Mouse (Mus musculus) midbrain, embryonic 12.5 days (tissue): Measurements from ENCODE around the gene Mov10. TPM values are rescaled to one million over a fixed set of nuclear protein-coding genes. Genes with fewer than 3 reads are reported as not detected.

ENCODE experiments used
- ATAC-seq: fragments of 200-750 bp; cut with Nextera tagmentation; 2 replicates; pipeline ENCODE4 v1.8.0; 2017; ENCODE audit warnings: low read depth, moderate TSS enrichment, moderate library complexity; ENCODE audit not compliant: low FRiP score
- H3K27ac ChIP-seq: fragments of 300-500 bp; sonication (generic); replicated peaks from 2 replicates; pipeline ENCODE4 v1.5.1; 2016; ENCODE audit warnings: mild to moderate bottlenecking
- H3K27me3 ChIP-seq: fragments of 300-500 bp; sonication (generic); 2 replicates; pipeline ENCODE4 v1.6.1; 2016; ENCODE audit warnings: mild to moderate bottlenecking
- H3K36me3 ChIP-seq: fragments of 300-500 bp; sonication (generic); 2 replicates; pipeline ENCODE4 v1.6.1; 2016
- H3K4me1 ChIP-seq: fragments of 300-500 bp; sonication (generic); 2 replicates; pipeline ENCODE4 v1.6.1; 2016
- H3K4me2 ChIP-seq: fragments of 300-500 bp; sonication (generic); replicated peaks from 2 replicates; pipeline ENCODE4 v1.6.1; 2016; ENCODE audit warnings: mild to moderate bottlenecking, moderate library complexity
- H3K4me3 ChIP-seq: fragments of 300-500 bp; sonication (generic); 2 replicates; pipeline ENCODE4 v1.5.1; 2016; ENCODE audit warnings: mild to moderate bottlenecking
- H3K9ac ChIP-seq: fragments of 300-500 bp; sonication (generic); replicated peaks from 2 replicates; pipeline ENCODE4 v1.6.1; 2016; ENCODE audit warnings: mild to moderate bottlenecking, moderate library complexity
- H3K9me3 ChIP-seq: fragments of 300-500 bp; sonication (generic); 2 replicates; pipeline ENCODE4 v1.6.1; 2016; ENCODE audit warnings: mild to moderate bottlenecking
- WGBS: fragments of 180-500 bp; shearing (Covaris S2); methylation state at CpG from one replicate; pipeline ENCODE4 v1.1.7; 2016; 5-methylcytosine and 5-hydroxymethylcytosine counted together
- polyA plus RNA-seq: library from polyadenylated mRNA; unstranded; fragments of >200 nt; fragmentation: Nextera tagmentation; extraction: Ambion mirVana; gene quantifications from 2 replicates; pipeline ENCODE4 v1.2.1, GENCODE M21; 2016

Mov10 gene
- polyA plus RNA-seq, 1 experiment from 2014 or later, result 14.6 TPM

GRCm38 (mm10) chr3:104801481-104801880 is 16.9 kb downstream of the Mov10 start:
- ATAC-seq, result no peak
- no peaks in the 10 kb centered on the region for H3K4me1 ChIP-seq
- 87% methylated on average over 6 of the region's 6 CpGs for WGBS
- H3K27ac ChIP-seq, result no peak overlapping the region
- no peak overlapping the region for H3K9ac ChIP-seq
- H3K9me3 ChIP-seq, result no peaks in the 10 kb centered on the region
- H3K4me3 ChIP-seq, result no peak overlapping the region
- H3K4me2 ChIP-seq, result no peak overlapping the region
- H3K36me3 ChIP-seq, result no peaks in the 10 kb centered on the region
- no peaks in the 10 kb centered on the region; the same call in 1 of the 2 replicates for H3K27me3 ChIP-seq

- Histone ChIP-seq H3K36me3 (no peaks in the 10 kb centered on the region), H3K4me2 (no peak overlapping the region), H3K9ac (no peak overlapping the region), H3K4me1 (no peaks in the 10 kb centered on the region), H3K9me3 (no peaks in the 10 kb centered on the region), H3K27me3 (no peaks in the 10 kb centered on the region; the same call in 1 of the 2 replicates), H3K27ac (no peak overlapping the region), H3K4me3 (no peak overlapping the region)
- no peak for ATAC-seq
- 93% methylated on average over 11 of the region's 11 CpGs for WGBS
Measured at GRCm38 (mm10) chr3:104800681-104801080, 17.7 kb downstream of the Mov10 start.

DNA sequence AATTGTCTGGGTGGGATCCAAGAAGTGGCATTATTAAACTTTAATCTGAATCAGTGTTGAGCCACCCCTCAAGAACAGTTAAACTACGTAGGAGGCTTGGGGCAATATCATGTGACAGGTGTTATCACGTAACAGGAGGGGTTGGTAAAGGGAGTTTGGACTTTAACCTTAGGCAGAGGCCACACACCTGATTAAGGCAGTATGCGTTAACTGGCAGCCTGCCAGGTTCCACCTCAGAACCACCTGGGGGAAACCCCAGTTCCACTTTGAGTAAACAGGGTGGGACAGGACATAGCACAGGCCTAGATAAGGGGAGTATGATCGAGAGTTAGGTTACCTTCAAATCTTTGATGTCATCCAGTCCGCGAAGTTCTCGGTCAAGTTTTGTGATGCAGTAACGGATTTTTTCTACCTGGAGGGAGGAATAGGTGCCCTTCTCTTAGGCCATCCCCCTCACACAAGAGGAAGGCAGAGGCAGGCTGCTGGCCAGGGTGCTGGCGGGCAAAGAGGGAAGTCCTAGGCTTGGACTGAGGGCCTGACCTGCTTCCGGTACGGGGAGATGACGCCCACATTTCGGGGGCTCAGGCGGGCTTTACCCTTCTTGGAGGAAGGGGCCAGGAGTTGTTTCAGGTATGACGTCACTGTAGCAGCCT is 21.8 kb downstream of the Mov10 start:
- Histone ChIP-seq H3K27me3 (no peaks in the 10 kb centered on the region), H3K9me3 (no peaks in the 10 kb centered on the region), H3K36me3 (no peaks in the 10 kb centered on the region), H3K4me1 (peaks cover 18% of the 10 kb centered on the region), H3K4me3 (no peak overlapping the region), H3K4me2 (no peak overlapping the region), H3K9ac (no peak overlapping the region), H3K27ac (no peak overlapping the region)
- 89% methylated on average over 15 of the region's 15 CpGs for WGBS
- ATAC-seq, result no peak

DNA sequence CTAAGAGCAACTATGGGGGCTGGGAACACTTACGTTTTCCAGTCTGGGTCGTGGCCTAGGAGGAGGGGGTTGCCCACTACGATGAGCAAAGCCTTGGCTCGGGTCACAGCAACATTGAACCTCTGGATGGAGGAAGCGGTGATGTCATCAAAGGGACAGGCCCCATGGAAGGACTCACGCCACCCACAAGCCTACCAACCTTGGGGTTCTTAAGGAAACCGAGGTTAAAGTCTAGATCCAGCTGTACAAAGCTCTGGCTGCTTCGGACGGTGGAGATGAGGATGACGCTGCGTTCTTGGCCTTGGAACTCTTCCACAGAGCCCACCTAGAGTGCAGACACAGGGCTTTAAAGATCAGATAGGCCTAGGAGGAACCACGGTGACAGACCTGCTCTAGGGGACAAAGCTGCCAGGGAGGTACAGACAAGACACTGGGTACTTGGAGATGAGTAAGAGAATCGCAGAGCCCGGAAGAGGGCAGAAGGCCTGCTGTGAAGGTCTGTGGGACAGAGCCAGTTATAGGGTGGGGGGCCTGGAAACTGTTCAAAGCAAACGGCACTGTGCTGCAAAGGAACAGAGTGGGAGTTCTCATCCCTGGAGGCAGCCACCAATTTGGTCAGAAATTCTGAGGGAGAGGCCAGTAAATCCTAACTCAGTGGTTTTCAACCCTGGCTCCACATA is 22.6 kb downstream of the Mov10 start:
- H3K36me3 ChIP-seq, result no peaks in the 10 kb centered on the region
- peaks cover 24% of the 10 kb centered on the region for H3K4me1 ChIP-seq
- H3K9me3 ChIP-seq, result no peaks in the 10 kb centered on the region
- H3K27me3 ChIP-seq, result 0 out of 2 replicates have a peak, but pooled peaks cover 5% of the 10 kb centered on the region
- H3K9ac ChIP-seq, result no peak overlapping the region
- no peak overlapping the region for H3K4me2 ChIP-seq
- 76% methylated on average over 15 of the region's 15 CpGs for WGBS
- H3K27ac ChIP-seq, result 0 out of 2 replicates have a peak overlapping the region, but pooled peaks have one; percentile 20
- ATAC-seq, result no peak
- no peak overlapping the region for H3K4me3 ChIP-seq

GRCm38 (mm10) chr3:104794953-104795470 is 23.4 kb downstream of the Mov10 start:
- Histone ChIP-seq H3K27me3 (peaks cover 10% of the 10 kb centered on the region), H3K27ac (no peak overlapping the region), H3K4me3 (no peak overlapping the region), H3K4me1 (peaks cover 32% of the 10 kb centered on the region), H3K9ac (peak overlapping the region; percentile 5; the same call in 1 of the 2 replicates), H3K9me3 (no peaks in the 10 kb centered on the region), H3K36me3 (no peaks in the 10 kb centered on the region), H3K4me2 (no peak overlapping the region)
- no peak for ATAC-seq
- 77% methylated on average over 12 of the region's 12 CpGs for WGBS

- H3K36me3 ChIP-seq, result no peaks in the 10 kb centered on the region
- peaks cover 40% of the 10 kb centered on the region for H3K4me1 ChIP-seq
- no peaks in the 10 kb centered on the region for H3K9me3 ChIP-seq
- H3K4me3 ChIP-seq, result no peak overlapping the region
- peak; percentile 88 for ATAC-seq
- no peak overlapping the region for H3K4me2 ChIP-seq
- H3K27me3 ChIP-seq, result peaks cover 18% of the 10 kb centered on the region
- H3K9ac ChIP-seq, result no peak overlapping the region; the same call in 1 of the 2 replicates
- peak overlapping the region; percentile 2; the same call in 1 of the 2 replicates for H3K27ac ChIP-seq
- 59% methylated on average over 18 of the region's 20 CpGs for WGBS
Measured at GRCm38 (mm10) chr3:104793871-104794828, 24.2 kb downstream of the Mov10 start.

- peaks cover 46% of the 10 kb centered on the region for H3K4me1 ChIP-seq
- no peak overlapping the region for H3K27ac ChIP-seq
- WGBS, result 78% methylated on average over 15 of the region's 15 CpGs
Measured at GRCm38 (mm10) chr3:104792360-104793270, 25.7 kb downstream of the Mov10 start.

GRCm38 (mm10) chr3:104791671-104792070 is 26.7 kb downstream of the Mov10 start:
- no peak overlapping the region for H3K4me2 ChIP-seq
- no peak overlapping the region for H3K4me3 ChIP-seq

More at GRCm38 (mm10) chr3:104792360-104793270, 25.7 kb downstream of the Mov10 start:
- Histone ChIP-seq H3K9me3 (no peaks in the 10 kb centered on the region), H3K4me3 (no peak overlapping the region), H3K27me3 (peaks cover 26% of the 10 kb centered on the region), H3K4me2 (no peak overlapping the region), H3K36me3 (no peaks in the 10 kb centered on the region), H3K9ac (no peak overlapping the region)
- no peak for ATAC-seq

DNA sequence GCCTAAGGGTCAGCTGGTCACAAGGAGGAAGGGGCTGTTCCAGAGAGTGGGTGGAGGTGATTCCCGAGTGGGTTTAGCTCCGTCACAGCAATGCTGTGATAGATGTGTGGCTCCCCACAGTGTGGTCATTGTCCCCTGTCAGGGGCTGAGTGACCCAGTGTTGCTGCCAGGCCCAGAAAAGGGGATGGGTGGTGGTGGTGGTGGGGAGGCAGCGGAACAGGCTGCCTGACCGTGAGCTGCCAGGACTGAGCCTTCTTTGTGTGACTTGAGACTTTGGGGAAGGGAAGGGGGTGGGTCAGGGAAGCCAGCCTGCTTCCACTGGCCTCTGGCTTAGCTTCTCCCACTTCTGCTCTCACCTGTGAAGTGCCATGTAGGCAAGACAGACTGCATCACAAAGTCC is 27.3 kb downstream of the Mov10 start:
- ATAC-seq, result no peak

More at GRCm38 (mm10) chr3:104791671-104792070, 26.7 kb downstream of the Mov10 start:
- H3K27ac ChIP-seq, result no peak overlapping the region
- no peaks in the 10 kb centered on the region for H3K9me3 ChIP-seq
- H3K27me3 ChIP-seq, result peaks cover 33% of the 10 kb centered on the region
- WGBS, result 89% methylated on average over 8 of the region's 8 CpGs
- peaks cover 46% of the 10 kb centered on the region for H3K4me1 ChIP-seq
- H3K9ac ChIP-seq, result no peak overlapping the region
- no peak for ATAC-seq
- no peaks in the 10 kb centered on the region for H3K36me3 ChIP-seq

GRCm38 (mm10) chr3:104790401-104790937 is 27.9 kb downstream of the Mov10 start:
- H3K9me3 ChIP-seq, result no peaks in the 10 kb centered on the region
- H3K27ac ChIP-seq, result no peak overlapping the region
- 0 out of 2 replicates have a peak overlapping the region, but pooled peaks have one; percentile 31 for H3K9ac ChIP-seq
- H3K27me3 ChIP-seq, result peaks cover 42% of the 10 kb centered on the region
- peak overlapping the region; percentile 59 for H3K4me3 ChIP-seq
- ATAC-seq, result no peak
- WGBS, result 27% methylated on average over 6 of the region's 6 CpGs
- H3K4me2 ChIP-seq, result peak overlapping the region; percentile 88
- H3K36me3 ChIP-seq, result no peaks in the 10 kb centered on the region
- peaks cover 46% of the 10 kb centered on the region for H3K4me1 ChIP-seq

More for the DNA sequence above, 27.3 kb downstream of the Mov10 start:
- no peak overlapping the region for H3K27ac ChIP-seq
- H3K9me3 ChIP-seq, result no peaks in the 10 kb centered on the region
- H3K36me3 ChIP-seq, result no peaks in the 10 kb centered on the region
- peaks cover 46% of the 10 kb centered on the region for H3K4me1 ChIP-seq
- H3K4me2 ChIP-seq, result peak overlapping the region; percentile 88
- WGBS, result 22% methylated on average over 4 of the region's 4 CpGs
- peaks cover 37% of the 10 kb centered on the region for H3K27me3 ChIP-seq
- peak overlapping the region; percentile 59; the same call in 1 of the 2 replicates for H3K4me3 ChIP-seq
- no peak overlapping the region for H3K9ac ChIP-seq
